Mouse (Mus musculus) G1E (cell line): ENCODE data around the gene Rep15. TPM values are rescaled to one million over a fixed set of nuclear protein-coding genes. Genes with fewer than 3 reads are reported as not detected.

Experiments
- ATAC-seq: 2 replicates; pipeline ENCODE4 v1.8.0; 2016; ENCODE audit warnings: mild to moderate bottlenecking; ENCODE audit not compliant: insufficient number of reproducible peaks, poor library complexity, low FRiP score, severe bottlenecking; ENCODE audit errors: extremely low read depth
- DNase-seq: peaks from one replicate; pipeline ENCODE4 v3.0.0; 2012; ENCODE audit warnings: low spot score
- H3K27me3 ChIP-seq: 2 replicates; pipeline ENCODE4 v1.6.1; 2012; ENCODE audit warnings: mild to moderate bottlenecking, low read length, inconsistent platforms; ENCODE audit not compliant: insufficient read depth
- H3K36me3 ChIP-seq: replicated peaks from 2 replicates; pipeline ENCODE3; 2012; ENCODE audit warnings: mild to moderate bottlenecking, inconsistent platforms
- H3K4me1 ChIP-seq: 2 replicates; pipeline ENCODE4 v1.6.1; 2012; ENCODE audit warnings: low read depth, low read length, inconsistent platforms, mixed read lengths; ENCODE audit not compliant: insufficient read depth
- H3K4me3 ChIP-seq: 2 replicates; pipeline ENCODE4 v1.5.1; 2012; ENCODE audit warnings: low read depth, mild to moderate bottlenecking, inconsistent platforms, low read length, moderate library complexity, mixed read lengths
- H3K9me3 ChIP-seq: replicated peaks from 2 replicates; pipeline ENCODE4 v1.6.1; 2012; ENCODE audit warnings: inconsistent platforms
- CTCF ChIP-seq: IDR thresholded peaks from 2 replicates; pipeline ENCODE4 v1.5.1; 2012; ENCODE audit warnings: low read depth, low read length, inconsistent platforms, mixed read lengths
- GATA1 ChIP-seq: IDR thresholded peaks from 2 replicates; pipeline ENCODE4 v1.6.1; 2012; ENCODE audit warnings: borderline replicate concordance, low read length, inconsistent platforms, mixed read lengths
- GATA2 ChIP-seq: IDR thresholded peaks from 2 replicates; pipeline ENCODE4 v1.6.1; 2012; ENCODE audit warnings: low read depth, low read length, inconsistent platforms, borderline replicate concordance
- POLR2AphosphoS5 ChIP-seq: IDR thresholded peaks from 2 replicates; pipeline ENCODE4 v1.6.1; 2012; ENCODE audit warnings: low read depth, low read length, inconsistent platforms; ENCODE audit not compliant: insufficient replicate concordance
- TAL1 ChIP-seq: conservative IDR thresholded peaks from 2 replicates; pipeline ENCODE4 v1.6.1; 2012; ENCODE audit warnings: low read depth, low read length, inconsistent platforms, mixed read lengths
- polyA plus RNA-seq: library from polyadenylated mRNA; stranded (reverse); fragments of >175 nt; gene quantifications from 2 replicates; pipeline ENCODE4 v1.2.3, GENCODE M21; 2012
- total RNA-seq, 2 experiments: library from RNA; stranded (forward) in 1 of 2; stranded (reverse) in 1 of 2; fragments of 200-1000 nt in 1 of 2; fragments of >200 nt in 1 of 2; fragmentation: Nextera tagmentation in 1 of 2; gene quantifications; 2 replicates each; pipeline ENCODE4 v1.2.3; 2014 to 2017

Rep15 gene
- total and polyA plus RNA-seq, 3 experiments, result 0.05 TPM; not detected in 2

GRCm38 (mm10) chr6:147013546-147013945, 18.8 kb upstream of the Rep15 start:
- DNase-seq, result no peak
- no peak for ATAC-seq

GRCm38 (mm10) chr6:147017906-147018305, 14.5 kb upstream of the Rep15 start:
- H3K9me3 ChIP-seq, result no peaks in the 10 kb centered on the region
- DNase-seq, result no peak

More at GRCm38 (mm10) chr6:147013546-147013945, 18.8 kb upstream of the Rep15 start:
- Histone ChIP-seq H3K4me1 (no peaks in the 10 kb centered on the region), H3K9me3 (no peaks in the 10 kb centered on the region), H3K27me3 (no peaks in the 10 kb centered on the region), H3K4me3 (no peak overlapping the region), H3K36me3 (no peaks in the 10 kb centered on the region)
- TF ChIP-seq CTCF, result no peak
- TF ChIP-seq POLR2AphosphoS5, result no peak
- no peak for TF ChIP-seq GATA1
- no peak for TF ChIP-seq TAL1

GRCm38 (mm10) chr6:147018364-147018763, 14.0 kb upstream of the Rep15 start:
- DNase-seq, result no peak
- no peak for TF ChIP-seq GATA1
- no peak for TF ChIP-seq CTCF
- no peak for TF ChIP-seq POLR2AphosphoS5
- TF ChIP-seq GATA2, result no peak
- TF ChIP-seq TAL1, result no peak
- Histone ChIP-seq H3K4me3 (no peak overlapping the region), H3K4me1 (no peaks in the 10 kb centered on the region), H3K36me3 (no peaks in the 10 kb centered on the region), H3K27me3 (no peaks in the 10 kb centered on the region), H3K9me3 (no peaks in the 10 kb centered on the region)
- ATAC-seq, result no peak

More at GRCm38 (mm10) chr6:147017906-147018305, 14.5 kb upstream of the Rep15 start:
- TF ChIP-seq CTCF, result no peak
- Histone ChIP-seq H3K36me3 (no peaks in the 10 kb centered on the region), H3K4me1 (no peaks in the 10 kb centered on the region), H3K4me3 (no peak overlapping the region), H3K27me3 (no peaks in the 10 kb centered on the region)
- no peak for ATAC-seq

- Histone ChIP-seq H3K4me1 (no peaks in the 10 kb centered on the region), H3K4me3 (no peak overlapping the region), H3K36me3 (no peaks in the 10 kb centered on the region), H3K9me3 (no peaks in the 10 kb centered on the region), H3K27me3 (no peaks in the 10 kb centered on the region)
- TF ChIP-seq GATA1, result no peak
- TF ChIP-seq TAL1, result no peak
- TF ChIP-seq GATA2, result no peak
- no peak for TF ChIP-seq POLR2AphosphoS5
- TF ChIP-seq CTCF, result no peak
- DNase-seq, result no peak
- ATAC-seq, result no peak
Observed at GRCm38 (mm10) chr6:147021181-147021580, 11.2 kb upstream of the Rep15 start.

- Histone ChIP-seq H3K9me3 (no peaks in the 10 kb centered on the region), H3K27me3 (no peaks in the 10 kb centered on the region), H3K4me1 (no peaks in the 10 kb centered on the region), H3K36me3 (no peaks in the 10 kb centered on the region), H3K4me3 (no peak overlapping the region)
- no peak for TF ChIP-seq POLR2AphosphoS5
- TF ChIP-seq CTCF, result no peak
- TF ChIP-seq TAL1, result no peak
- no peak for TF ChIP-seq GATA1
- no peak for TF ChIP-seq GATA2
- ATAC-seq, result no peak
- DNase-seq, result no peak
Observed at GRCm38 (mm10) chr6:147022375-147023132, 9.8 kb upstream of the Rep15 start.

GRCm38 (mm10) chr6:147023133-147023395, 9.3 kb upstream of the Rep15 start:
- ATAC-seq (no peak), DNase-seq (no peak)
- H3K27me3 ChIP-seq, result no peaks in the 10 kb centered on the region
- no peaks in the 10 kb centered on the region for H3K4me1 ChIP-seq
- no peaks in the 10 kb centered on the region for H3K9me3 ChIP-seq
- no peaks in the 10 kb centered on the region for H3K36me3 ChIP-seq
- H3K4me3 ChIP-seq, result no peak overlapping the region
- TF ChIP-seq POLR2AphosphoS5 (no peak), GATA2 (no peak), CTCF (no peak), TAL1 (no peak), GATA1 (no peak)

- DNase-seq, result no peak
- no peaks in the 10 kb centered on the region for H3K9me3 ChIP-seq
Observed at GRCm38 (mm10) chr6:147023568-147023967, 8.8 kb upstream of the Rep15 start.

More at GRCm38 (mm10) chr6:147023568-147023967, 8.8 kb upstream of the Rep15 start:
- TF ChIP-seq GATA2 (no peak), TAL1 (no peak), CTCF (no peak), GATA1 (no peak), POLR2AphosphoS5 (no peak)
- Histone ChIP-seq H3K36me3 (no peaks in the 10 kb centered on the region), H3K4me1 (no peaks in the 10 kb centered on the region), H3K4me3 (no peak overlapping the region), H3K27me3 (no peaks in the 10 kb centered on the region)
- no peak for ATAC-seq
